Mouse (Mus musculus) heart, adult 18-20 months (tissue): Measurements from ENCODE around the gene Adamts12. TPM values are rescaled to one million over a fixed set of nuclear protein-coding genes. Genes with fewer than 3 reads are reported as not detected.

Experiments
- DNase-seq, 2 experiments: peaks; one replicate each; pipeline ENCODE4 v3.0.0; 2021 to 2022; ENCODE audit warnings: mixed read lengths in 1 of 2
- total RNA-seq, 2 experiments: library from RNA; stranded (reverse); gene quantifications; 2 replicates each; pipeline ENCODE4 v1.2.3; 2021

Gene Adamts12
- total RNA-seq, 2 experiments from 2014 or later, result 1.0 to 1.9 TPM

DNA sequence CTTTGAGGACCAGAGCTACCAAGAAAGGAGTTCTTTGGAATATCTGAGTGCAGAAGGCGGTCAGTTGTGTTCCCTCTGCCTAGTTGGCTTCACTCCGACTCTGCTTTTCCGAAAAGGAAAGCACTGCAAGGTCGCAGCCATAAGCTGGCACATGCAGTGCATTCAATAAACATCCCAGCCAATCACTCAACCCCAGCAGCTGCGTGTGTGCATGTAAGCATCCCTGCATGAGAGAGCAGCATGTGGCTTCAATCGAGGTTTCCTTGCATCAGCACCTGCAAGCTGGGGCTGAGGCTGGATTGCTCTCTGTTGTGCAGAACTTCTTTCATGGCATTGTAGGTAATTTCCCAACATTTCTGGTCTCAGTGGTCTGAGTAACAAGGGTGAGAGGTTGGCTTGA lies 230.4 kb downstream of the Adamts12 start:
- no peak for DNase-seq

DNA sequence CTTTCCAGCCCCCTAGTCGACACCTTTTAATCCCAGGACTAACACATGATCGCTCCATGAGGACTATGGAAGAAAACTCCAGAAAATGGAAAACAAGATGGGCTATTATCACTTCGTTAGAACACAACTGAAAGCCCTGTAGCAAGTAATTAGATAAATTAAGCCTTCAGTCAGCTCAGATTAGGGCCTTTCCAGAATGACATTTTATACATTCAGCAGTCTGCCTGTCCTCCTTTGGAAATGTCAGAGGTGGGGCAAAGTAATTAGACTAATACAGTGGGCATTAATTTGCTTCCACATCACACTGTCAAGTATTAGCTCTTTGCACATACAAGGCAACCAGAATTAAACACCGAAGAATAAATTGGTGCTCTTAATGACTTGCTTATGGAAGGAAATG lies 233.4 kb downstream of the Adamts12 start:
- no peak for DNase-seq

DNA sequence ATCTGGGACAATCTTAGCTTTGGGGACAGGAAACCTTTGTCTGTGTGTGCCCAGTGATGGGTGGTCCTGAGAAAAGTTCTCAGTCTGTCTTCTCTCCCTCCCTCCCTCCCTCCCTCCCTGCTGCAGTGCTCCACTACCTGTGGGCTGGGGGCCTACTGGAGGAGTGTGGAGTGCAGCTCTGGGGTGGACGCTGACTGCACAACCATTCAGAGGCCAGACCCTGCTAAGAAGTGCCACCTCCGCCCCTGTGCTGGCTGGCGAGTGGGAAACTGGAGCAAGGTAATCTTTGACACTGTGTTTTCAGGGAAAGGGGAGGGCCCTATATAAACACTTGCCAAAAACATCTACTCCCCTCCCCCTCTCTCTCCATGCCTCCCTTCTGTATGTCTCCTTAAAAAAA lies 252.5 kb downstream of the Adamts12 start:
- no peak for DNase-seq

DNA sequence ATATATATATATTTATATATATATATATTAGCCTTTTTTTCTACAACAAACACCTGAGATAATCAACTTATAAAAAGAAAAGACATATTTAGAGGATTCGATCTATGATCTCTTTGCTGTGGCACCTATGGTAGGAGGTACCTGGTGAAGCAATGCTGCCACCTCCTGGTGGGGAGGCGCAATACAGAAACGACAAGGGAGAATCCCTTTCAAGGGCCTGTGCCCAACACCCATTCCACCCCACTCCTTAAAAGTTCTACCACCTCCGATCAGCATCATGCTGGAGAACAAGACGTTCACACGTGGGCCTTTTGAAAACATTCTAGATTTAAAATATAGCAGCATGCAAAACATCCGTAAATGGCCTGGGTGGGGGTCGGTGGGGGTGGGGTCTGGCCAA lies 255.9 kb downstream of the Adamts12 start:
- DNase-seq, result peak; percentile 17 to 64

DNA sequence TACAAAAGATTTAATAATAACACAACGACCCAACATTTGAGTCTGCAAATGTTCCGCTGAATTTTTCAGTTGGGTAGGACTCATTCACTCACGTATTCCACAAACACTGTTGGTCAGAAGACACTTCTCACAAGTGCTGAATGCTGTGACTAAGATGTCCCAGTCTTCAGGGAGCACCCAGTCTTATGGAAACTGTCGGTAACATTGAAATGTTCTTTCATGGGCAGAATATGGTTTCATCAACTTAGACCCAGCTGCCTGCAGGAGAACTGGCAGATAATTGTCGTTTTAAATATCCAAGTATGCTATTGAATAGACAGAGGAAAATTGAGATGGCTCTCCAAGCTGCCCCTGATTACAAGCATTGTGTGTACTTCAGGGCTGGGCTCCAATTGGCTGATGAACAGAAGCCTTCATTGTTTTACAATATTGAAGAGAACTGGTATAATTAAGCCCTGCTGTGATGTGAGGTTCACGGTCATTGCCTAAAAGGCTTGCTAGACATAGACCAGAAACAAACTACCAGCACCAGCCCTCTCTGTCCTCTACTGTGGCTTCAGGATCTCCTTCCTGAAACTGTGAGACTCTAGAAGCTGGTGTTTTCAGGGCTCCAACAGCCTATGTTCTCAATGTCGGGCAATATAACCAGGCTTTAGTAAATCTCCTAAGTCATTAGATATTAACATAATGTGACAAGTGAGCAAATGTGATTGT lies 275.0 kb downstream of the Adamts12 start:
- no peak for DNase-seq

DNA sequence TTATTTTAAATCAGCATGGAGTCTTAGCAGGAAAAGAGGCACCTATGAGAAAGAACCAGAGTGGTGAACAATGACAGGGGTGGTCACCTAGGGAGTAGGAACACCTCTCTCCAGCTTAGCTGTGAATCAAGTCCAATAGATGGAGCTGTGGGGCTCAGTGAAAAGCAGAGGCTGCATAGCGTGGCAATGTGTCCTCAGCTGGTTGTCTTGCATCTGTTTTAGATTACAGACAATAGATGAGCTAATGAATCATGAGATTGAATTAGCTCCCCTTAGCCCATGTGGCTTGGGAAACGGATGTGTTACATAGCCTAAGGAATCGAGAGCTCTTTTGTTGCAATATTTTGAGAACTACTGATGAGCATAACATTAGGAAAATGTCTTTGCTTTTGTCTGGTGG lies 291.3 kb downstream of the Adamts12 start:
- DNase-seq, result no peak

DNA sequence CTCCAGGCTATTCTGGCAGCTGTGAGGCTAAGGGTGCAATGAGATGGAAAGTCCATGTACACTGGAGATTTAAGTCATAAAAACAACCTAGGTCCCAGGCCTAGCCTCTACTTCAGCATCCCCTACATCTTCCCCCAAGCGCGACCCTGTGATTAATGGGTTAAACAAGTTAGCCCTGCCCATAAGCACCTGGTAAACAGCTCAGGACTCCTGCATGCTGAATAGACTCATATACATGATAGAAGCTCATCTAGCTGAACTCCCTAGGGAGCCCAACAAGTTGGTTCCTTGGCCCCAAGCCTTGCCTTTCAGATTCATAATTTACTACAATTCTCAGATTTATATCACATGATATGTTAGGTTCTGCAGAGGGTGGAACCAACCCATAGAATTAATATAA lies 292.9 kb downstream of the Adamts12 start:
- DNase-seq, result no peak

DNA sequence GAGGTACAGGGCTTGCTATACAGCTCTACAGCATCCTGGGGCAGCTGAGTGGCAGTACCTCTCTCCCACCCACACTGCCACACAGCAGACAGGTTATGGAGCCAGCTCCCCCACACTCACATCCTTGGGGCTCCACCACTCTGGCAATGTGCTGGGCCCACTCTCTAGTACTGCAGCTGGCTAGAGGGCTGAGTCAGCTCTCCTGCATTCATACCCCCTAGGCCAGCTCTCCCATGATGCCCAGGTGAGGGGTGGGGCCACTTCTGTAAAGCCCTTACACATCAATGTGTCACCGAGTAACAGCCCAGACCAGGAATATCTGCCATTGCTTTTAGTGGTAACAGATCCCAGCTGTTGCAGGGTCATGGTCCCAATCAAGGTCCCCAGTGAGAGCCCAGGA lies 296.3 kb downstream of the Adamts12 start:
- DNase-seq, result no peak

DNA sequence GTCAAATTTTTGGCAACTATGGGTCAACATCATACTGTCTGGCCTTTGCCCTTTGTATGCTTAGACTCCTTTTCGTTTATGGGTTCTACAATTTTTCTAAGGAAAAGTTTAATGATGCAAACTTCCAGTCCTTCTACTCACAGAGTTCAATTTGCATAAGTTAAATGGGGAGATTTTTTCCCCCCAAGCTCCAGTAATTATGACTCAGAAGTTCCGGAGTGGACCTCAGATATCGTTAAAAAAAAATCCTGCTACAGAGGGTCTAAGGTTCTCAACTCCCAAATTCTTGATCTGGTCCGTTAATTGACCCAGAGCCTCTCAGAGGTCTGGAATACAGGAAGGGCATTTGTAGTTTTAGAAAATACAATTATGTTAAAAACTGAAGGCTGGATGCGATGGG lies 297.2 kb downstream of the Adamts12 start:
- no peak for DNase-seq

DNA sequence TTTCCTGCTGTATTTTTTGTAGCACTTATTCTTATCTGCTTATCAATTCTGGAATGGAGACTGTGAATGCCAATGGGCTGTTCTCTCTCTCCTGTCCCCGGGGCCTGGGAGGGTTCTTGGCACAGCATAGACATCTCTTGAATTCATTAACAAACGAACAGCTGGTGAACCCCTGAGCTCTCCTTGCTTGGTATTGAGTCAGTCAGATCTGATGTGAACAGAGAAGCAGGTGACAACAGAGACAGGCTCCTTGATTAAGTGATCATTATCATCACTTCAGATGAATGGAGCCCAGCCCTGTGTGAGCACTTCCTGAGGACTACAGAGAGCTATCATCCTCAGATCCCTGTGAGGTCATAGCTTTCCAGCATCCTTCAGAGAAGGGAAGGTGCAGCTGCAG lies 299.5 kb downstream of the Adamts12 start:
- no peak for DNase-seq

DNA sequence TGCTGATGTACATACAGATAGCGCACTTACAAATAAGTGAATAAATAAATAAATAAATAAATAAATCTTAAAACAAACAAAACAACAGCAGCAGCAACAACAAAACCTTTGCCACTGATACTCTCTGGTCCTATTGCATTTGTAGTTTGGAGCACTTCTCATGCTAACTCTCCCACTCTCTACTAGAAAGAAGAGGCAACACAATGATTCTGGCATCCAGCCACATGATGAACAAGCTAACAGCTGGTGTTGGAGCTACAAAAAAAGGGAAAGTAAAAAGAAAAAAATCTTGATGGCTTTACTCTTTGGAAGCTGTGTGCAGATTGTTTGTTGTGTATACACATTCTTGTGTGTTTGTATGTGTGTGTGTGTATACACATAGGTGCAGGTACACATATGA lies 300.2 kb downstream of the Adamts12 start:
- DNase-seq, result no peak

DNA sequence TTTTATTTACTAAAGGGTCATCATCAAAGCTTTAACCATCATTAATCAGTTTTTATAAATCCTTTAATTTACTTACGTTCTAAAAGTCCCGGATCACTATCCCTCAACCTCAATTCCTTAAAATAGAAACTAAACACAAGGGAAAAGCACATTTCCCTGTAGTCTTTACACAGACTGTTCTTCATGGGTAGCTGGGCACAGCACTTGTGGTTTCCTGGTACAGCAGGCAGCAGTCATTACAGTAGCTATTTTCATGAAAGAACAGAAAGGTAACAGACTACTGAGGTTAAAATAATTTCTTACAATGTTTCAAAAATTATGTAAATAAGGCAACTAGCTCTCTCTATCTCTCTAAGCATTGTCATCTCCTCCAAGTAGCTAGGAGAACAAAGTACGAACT lies 305.0 kb downstream of the Adamts12 start:
- DNase-seq, result no peak

DNA sequence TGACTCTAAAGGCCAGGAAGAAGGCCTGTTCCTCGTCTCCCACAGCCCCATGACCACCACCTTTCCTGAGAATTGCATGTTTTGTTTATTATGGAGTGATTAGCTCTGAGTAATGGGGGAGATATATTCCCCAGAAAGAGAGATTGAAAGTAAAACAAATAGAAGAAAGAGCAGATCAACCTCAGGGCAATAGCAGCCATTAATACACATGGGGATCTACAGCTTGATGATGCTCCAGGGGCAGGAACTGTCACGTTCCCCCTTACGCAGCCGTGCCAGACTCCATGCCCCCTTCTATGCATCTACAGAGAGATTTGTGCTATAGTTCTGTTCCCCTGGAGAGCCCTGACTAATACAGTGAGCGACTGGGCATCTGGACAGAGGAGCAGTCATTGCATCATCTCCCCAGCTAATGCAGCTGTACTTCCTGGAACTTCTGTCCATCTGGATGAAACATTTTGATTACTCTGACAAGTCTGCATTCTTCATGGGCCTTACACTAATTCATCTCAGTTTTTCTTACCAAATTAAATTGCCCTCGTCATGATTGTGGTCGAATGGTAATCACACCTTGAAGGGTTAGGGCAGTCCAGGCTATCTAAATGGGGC lies 306.0 kb downstream of the Adamts12 start:
- peak in 1 of 2 experiments; percentile 7 for DNase-seq

DNA sequence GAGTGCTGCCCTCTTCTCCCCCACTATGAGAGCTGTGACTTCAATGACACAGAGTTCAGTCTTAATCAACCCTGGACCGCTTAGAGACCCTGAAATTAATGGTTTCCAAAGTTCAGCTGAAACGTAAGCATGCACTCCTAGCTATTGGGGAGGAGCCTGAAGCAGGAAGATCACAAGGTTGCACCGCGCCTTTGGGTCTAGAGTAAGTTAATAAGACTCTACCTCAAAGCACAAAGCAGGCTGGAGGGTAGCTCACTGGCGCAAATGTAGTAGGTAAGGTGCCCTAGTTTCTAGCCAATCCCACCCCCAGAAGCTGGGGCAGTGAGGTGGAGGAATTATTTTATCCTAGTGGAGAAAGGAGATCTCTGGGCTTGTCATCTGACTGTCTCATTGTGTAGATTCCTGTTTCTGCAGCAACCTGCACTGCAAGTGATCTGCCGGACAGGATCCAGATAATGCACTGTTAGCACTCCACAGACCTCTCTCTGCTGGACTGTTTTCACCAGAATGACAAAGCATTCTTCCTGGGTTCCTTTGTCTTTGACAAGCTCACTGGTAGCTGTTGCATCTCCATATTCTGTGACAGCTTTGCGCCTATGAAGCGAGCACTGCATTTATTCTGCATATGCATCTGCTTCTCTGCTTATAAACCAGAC lies 315.0 kb downstream of the Adamts12 start:
- no peak for DNase-seq

DNA sequence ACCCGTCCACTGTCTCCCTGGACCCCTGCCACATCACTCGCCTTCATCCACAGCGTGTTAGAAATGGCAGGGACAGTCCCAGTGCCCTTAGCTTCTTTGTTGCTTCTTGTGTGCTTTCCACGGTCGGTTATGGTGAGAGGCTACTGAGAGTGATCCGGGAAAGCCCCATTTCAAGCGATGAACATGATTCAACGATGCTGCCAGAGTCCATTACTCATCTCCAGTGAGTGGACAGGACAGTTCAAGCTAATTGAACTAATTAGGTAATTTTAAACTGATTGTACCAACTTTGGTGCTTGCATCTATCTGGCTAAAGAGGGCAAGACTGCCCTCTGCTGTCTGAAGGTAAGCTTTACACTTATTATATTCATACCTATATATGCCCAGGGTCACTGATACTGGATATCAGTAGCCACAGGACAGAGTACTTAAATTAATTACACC lies 315.5 kb downstream of the Adamts12 start:
- DNase-seq, result peak in 1 of 2 experiments; percentile 30

DNA sequence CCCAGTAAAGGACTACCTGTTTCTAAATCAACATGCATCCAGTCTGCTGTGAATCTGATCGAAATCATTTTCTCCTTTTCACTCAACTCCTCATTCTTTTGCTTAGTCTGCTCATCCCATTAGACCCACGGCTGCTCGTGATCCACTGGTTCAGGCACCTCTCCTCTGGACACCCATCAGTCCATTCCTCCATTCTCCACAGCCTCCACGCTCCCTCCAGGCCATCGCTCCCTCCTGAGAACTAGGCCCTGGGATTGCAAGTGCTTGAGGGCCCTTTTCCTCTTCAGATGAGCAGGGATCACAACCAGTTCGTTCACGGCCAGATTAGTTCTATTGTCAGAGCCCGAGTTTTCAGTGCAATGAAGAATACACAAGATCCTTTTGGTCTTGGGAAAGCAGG lies 316.0 kb downstream of the Adamts12 start:
- DNase-seq, result no peak

DNA sequence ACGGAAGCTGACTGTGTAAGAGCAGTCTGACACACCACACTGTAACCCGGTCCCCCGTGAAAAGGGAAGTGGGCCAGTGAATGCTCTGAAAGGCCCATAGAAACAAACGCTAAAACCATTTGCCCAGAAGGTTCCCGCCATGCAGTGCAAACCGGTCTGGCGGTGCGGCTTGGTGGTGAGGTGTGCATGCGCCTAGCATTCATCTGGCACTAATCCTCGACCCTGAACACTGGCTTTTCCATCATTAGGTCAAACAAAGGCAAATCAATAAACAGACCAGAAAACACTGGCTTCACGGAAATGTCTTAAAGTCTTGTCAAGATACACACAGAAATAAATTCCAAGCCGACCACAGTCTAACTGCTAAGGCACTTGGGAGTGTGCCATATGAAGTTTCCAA lies 318.0 kb downstream of the Adamts12 start:
- no peak for DNase-seq

DNA sequence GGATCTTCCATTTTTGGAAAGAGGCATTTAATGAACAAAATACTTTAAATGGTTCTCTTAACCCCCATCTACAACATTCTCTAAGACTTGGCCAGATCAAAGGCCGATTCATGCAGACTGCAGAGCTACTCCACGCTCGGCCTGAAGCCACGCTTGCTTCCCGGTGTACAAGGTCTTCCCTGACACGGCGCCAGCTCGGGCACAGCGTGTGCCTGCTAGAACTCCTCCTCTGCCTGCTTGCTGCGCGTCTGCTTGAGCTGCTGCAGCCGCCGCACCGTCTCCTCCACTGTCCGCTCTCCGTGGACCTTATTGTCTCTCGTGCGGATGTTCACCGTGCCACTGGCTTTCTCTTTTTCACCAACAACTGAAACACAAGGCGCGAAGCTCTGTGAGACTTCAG lies 319.2 kb downstream of the Adamts12 start:
- no peak for DNase-seq

DNA sequence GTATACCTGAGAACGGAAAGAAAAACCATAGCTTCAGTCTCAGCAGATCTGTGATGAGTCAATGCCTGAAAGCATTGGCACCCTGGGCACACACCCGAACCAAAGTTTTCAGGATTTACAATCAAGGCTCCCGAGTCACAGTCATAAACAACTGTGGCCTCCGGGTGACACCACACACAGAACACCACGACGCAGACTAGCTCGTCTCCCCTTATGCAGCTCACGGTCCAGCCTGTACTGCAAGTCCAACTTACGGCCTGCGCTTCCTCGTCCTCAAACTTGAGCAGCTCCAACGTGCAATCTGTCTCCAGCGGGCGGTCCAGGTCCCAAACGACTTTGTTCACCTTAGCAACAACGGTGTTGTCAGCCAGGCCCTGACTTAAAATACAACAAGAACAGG lies 328.3 kb downstream of the Adamts12 start:
- no peak for DNase-seq

DNA sequence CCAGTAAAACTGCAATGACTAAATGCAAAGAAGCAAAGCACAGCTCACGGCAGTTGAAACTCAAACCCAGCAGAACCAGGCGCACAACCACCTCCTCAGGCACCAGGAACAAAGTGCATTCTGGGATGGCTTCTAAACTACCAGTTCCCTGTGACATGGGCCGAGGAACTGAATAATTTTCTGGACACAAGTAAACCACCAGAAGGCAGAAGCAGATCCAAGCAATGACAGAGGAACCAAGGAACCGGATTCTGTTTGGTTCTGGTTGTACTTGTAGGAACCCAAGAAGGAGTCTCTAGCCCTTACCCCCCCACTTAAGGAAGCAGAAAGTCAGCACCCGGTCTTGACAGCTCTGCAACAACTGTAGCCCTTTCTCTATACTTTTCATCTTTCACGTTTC lies 331.8 kb downstream of the Adamts12 start:
- no peak for DNase-seq
